Mouse (Mus musculus) olfactory bulb, adult 2 months (tissue): Measurements from ENCODE around the gene Corin.

Experiments used
- CTCF ChIP-seq: fragments of 200-500 bp; IDR thresholded peaks from 2 replicates; pipeline ENCODE4 v1.5.1; 2012; ENCODE audit warnings: low read depth, mild to moderate bottlenecking, low read length, moderate library complexity; ENCODE audit not compliant: insufficient read depth
- POLR2A ChIP-seq: fragments of 200-500 bp; IDR thresholded peaks from 2 replicates; pipeline ENCODE4 v1.6.1; 2012; ENCODE audit warnings: mild to moderate bottlenecking, low read depth, low read length, moderate library complexity; ENCODE audit not compliant: insufficient read depth

DNA sequence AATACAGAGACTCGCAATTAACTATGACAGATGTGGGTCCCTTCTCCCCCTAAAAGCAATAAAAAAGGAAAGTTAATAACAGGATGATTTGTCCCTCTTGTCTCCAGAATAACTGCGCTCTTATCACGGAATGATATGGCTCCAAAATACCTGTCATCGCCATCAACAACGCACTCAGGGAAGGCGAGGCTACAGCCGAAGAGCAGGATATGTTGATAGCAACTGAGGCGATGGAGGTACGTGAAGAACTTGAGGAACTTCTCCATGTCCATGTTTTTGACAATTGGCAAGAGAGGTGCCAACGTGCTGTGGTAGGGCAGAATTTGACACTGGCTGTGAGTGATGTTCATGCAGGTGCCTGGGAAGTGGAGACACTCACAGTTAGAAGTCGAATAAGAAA is 69.2 kb downstream of the Corin start:
- no peak for TF ChIP-seq CTCF
- TF ChIP-seq POLR2A = no peak
